Mouse (Mus musculus): ENCODE data around the gene Fam213a. TPM values are rescaled to one million over a fixed set of nuclear protein-coding genes. Genes with fewer than 3 reads are reported as not detected.

Gene Fam213a
- polyA plus RNA-seq, 1 experiment from 2014 or later = 50.5 TPM

DNA sequence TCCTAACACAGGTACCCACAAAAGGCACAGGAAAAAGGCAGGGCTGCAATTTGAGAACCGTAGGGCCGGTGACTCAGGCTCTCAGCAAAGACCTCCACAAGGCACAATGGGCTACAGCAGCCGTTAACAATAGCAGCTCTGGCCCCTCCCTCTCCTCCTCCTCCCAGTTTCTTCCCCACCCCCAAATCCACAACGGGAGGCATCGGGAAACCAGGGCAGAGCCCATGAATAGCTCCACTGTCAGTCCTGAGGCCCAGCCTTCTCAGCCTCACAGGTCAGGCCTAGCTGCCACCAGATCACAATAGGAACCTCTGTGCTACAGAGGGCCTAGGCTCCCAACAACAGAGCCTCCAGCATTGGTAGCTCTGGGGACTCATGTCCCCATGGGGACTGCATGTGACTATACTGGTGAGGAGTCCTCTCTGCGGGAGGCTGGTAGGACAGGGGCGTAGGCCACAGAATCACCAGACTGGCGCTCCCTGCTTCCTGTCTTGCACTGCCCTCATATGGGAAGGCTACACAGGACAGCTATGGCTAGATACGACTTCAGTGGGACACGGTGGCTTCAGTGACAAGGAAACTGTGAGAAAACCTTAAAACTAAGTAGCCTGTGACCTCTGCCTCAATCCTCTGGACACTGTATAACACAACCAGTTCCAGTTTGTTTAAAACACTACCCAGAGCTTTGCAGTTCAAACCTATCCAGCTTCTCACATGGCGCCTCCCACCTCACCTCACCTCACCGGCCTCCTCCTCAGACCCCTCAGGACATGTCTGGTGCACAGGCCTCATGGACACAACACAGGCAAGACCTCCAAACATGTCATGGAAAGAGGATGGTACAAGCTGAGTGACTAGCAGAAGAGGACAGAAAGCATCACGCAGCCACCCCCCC is 57.1 kb downstream of the Fam213a start:
- Histone ChIP-seq H3K4me3 (peak overlapping the region; percentile 42), H3K4me1 (peaks cover 90% of the 10 kb centered on the region), H3K9me3 (no peaks in the 10 kb centered on the region), H3K27ac (peak overlapping the region; percentile 97), H3K36me3 (replicated peaks) (peaks cover 11% of the 10 kb centered on the region), H3K27me3 (ENCODE audit: poor library complexity, severe bottlenecking) (no peaks in the 10 kb centered on the region)
- 13% methylated on average over 13 of the region's 13 CpGs for whole genome bisulfite sequencing
- peak; percentile 86 for DNase-seq (ENCODE audit: extremely low spot score, low spot score)

- Histone ChIP-seq H3K27me3 (ENCODE audit: poor library complexity, severe bottlenecking) (no peaks in the 10 kb centered on the region), H3K9me3 (no peaks in the 10 kb centered on the region), H3K4me1 (peaks cover 94% of the 10 kb centered on the region), H3K27ac (peak overlapping the region; percentile 97), H3K36me3 (replicated peaks) (peaks cover 11% of the 10 kb centered on the region), H3K4me3 (peak overlapping the region; percentile 42)
- 7% methylated on average over 10 of the region's 10 CpGs for WGBS
- peak; percentile 50 for DNase-seq (ENCODE audit: extremely low spot score, low spot score)
Measured at GRCm38 (mm10) chr14:40955596-40956251, 57.9 kb downstream of the Fam213a start.

GRCm38 (mm10) chr14:40955146-40955545 is 58.4 kb downstream of the Fam213a start:
- Histone ChIP-seq H3K27me3 (ENCODE audit: poor library complexity, severe bottlenecking) (no peaks in the 10 kb centered on the region), H3K9me3 (no peaks in the 10 kb centered on the region), H3K27ac (peak overlapping the region; percentile 97), H3K36me3 (replicated peaks) (peaks cover 11% of the 10 kb centered on the region), H3K4me3 (no peak overlapping the region), H3K4me1 (peaks cover 95% of the 10 kb centered on the region)
- WGBS = 60% methylated on average over 1 of the region's 1 CpGs
- no peak for DNase-seq (ENCODE audit: extremely low spot score, low spot score)

- Histone ChIP-seq H3K9me3 (no peaks in the 10 kb centered on the region), H3K27me3 (ENCODE audit: poor library complexity, severe bottlenecking) (no peaks in the 10 kb centered on the region), H3K27ac (peak overlapping the region; percentile 63), H3K36me3 (replicated peaks) (peaks cover 16% of the 10 kb centered on the region), H3K4me1 (peaks cover 95% of the 10 kb centered on the region), H3K4me3 (no peak overlapping the region)
- 76% methylated on average over 5 of the region's 5 CpGs for WGBS
- DNase-seq (ENCODE audit: extremely low spot score, low spot score) = no peak
Measured at GRCm38 (mm10) chr14:40953381-40953780, 60.2 kb downstream of the Fam213a start.

- H3K27me3 ChIP-seq (ENCODE audit: poor library complexity, severe bottlenecking) = no peaks in the 10 kb centered on the region
- H3K36me3 ChIP-seq (replicated peaks) = peaks cover 23% of the 10 kb centered on the region
- H3K9me3 ChIP-seq = no peaks in the 10 kb centered on the region
- DNase-seq (ENCODE audit: extremely low spot score, low spot score) = no peak
- peaks cover 95% of the 10 kb centered on the region for H3K4me1 ChIP-seq
- H3K27ac ChIP-seq = peak overlapping the region; percentile 63; the same call in 1 of the 2 replicates
- WGBS = 60% methylated on average over 2 of the region's 2 CpGs
- no peak overlapping the region for H3K4me3 ChIP-seq
Measured at GRCm38 (mm10) chr14:40952715-40953114, 60.9 kb downstream of the Fam213a start.

DNA sequence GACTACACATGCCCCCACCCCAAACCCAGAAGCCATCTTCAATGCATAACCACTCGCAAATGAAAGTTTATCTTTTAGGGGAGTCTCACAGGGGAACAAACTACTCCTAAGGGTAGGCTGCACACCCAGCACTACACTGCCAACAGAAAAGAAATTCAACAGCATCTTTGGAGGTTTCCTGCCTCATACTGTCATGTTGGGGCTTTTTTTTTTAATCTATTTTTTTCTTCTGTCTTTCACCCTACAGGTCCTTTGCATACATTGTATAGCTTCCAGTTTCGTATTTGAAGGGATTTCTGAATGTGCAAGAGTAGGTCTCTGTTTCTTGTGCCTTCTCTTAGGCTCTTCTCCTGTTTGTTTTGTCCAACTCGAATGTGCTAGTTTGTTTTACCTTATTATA is 61.3 kb downstream of the Fam213a start:
- peaks cover 95% of the 10 kb centered on the region for H3K4me1 ChIP-seq
- H3K4me3 ChIP-seq = no peak overlapping the region
- H3K9me3 ChIP-seq = no peaks in the 10 kb centered on the region
- H3K36me3 ChIP-seq (replicated peaks) = peaks cover 27% of the 10 kb centered on the region
- no peaks in the 10 kb centered on the region for H3K27me3 ChIP-seq (ENCODE audit: poor library complexity, severe bottlenecking)
- 84% methylated on average over 3 of the region's 3 CpGs for WGBS
- DNase-seq (ENCODE audit: extremely low spot score, low spot score) = no peak
- peak overlapping the region; percentile 53; the same call in 1 of the 2 replicates for H3K27ac ChIP-seq

GRCm38 (mm10) chr14:40949730-40950614 is 63.6 kb downstream of the Fam213a start:
- WGBS = 80% methylated on average over 7 of the region's 7 CpGs
- H3K4me3 ChIP-seq = no peak overlapping the region
- H3K4me1 ChIP-seq = peaks cover 72% of the 10 kb centered on the region
- no peaks in the 10 kb centered on the region for H3K9me3 ChIP-seq
- no peak for DNase-seq (ENCODE audit: extremely low spot score, low spot score)
- peak overlapping the region; percentile 60 for H3K27ac ChIP-seq
- no peaks in the 10 kb centered on the region for H3K27me3 ChIP-seq (ENCODE audit: poor library complexity, severe bottlenecking)
- H3K36me3 ChIP-seq (replicated peaks) = peaks cover 47% of the 10 kb centered on the region

DNA sequence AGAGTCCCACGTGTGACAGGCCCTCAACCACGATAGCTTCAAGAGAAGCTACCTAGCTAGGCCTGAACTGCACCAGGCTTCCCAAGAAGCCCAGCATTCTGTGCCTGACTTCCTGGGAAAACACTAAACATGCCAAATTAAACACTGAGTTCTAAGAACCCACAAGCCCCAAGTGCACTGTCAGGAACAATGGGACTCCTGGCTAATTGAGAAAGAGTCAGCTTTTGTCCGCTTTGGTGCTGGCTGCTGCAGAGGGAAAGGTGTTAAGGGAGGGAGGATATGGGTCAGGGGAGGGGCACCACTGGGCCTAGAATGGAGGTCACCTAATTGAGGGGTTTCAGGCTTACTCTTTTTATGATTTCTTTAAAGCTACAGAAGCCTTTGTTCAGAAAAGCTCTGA is 64.5 kb downstream of the Fam213a start:
- DNase-seq (ENCODE audit: extremely low spot score, low spot score) = no peak
- Histone ChIP-seq H3K4me1 (peaks cover 63% of the 10 kb centered on the region), H3K27ac (peak overlapping the region; percentile 60)

GRCm38 (mm10) chr14:40948522-40948921 is 65.1 kb downstream of the Fam213a start:
- 88% methylated on average over 5 of the region's 5 CpGs for WGBS
- Histone ChIP-seq H3K4me1 (peaks cover 58% of the 10 kb centered on the region), H3K4me3 (no peak overlapping the region), H3K36me3 (replicated peaks) (peaks cover 53% of the 10 kb centered on the region), H3K27ac (peak overlapping the region; percentile 60), H3K9me3 (no peaks in the 10 kb centered on the region), H3K27me3 (ENCODE audit: poor library complexity, severe bottlenecking) (no peaks in the 10 kb centered on the region)
- DNase-seq (ENCODE audit: extremely low spot score, low spot score) = no peak

More for the DNA sequence above, 64.5 kb downstream of the Fam213a start:
- Histone ChIP-seq H3K4me3 (no peak overlapping the region), H3K27me3 (ENCODE audit: poor library complexity, severe bottlenecking) (no peaks in the 10 kb centered on the region), H3K36me3 (replicated peaks) (peaks cover 52% of the 10 kb centered on the region), H3K9me3 (no peaks in the 10 kb centered on the region)
- 51% methylated on average over 3 of the region's 3 CpGs for WGBS

DNA sequence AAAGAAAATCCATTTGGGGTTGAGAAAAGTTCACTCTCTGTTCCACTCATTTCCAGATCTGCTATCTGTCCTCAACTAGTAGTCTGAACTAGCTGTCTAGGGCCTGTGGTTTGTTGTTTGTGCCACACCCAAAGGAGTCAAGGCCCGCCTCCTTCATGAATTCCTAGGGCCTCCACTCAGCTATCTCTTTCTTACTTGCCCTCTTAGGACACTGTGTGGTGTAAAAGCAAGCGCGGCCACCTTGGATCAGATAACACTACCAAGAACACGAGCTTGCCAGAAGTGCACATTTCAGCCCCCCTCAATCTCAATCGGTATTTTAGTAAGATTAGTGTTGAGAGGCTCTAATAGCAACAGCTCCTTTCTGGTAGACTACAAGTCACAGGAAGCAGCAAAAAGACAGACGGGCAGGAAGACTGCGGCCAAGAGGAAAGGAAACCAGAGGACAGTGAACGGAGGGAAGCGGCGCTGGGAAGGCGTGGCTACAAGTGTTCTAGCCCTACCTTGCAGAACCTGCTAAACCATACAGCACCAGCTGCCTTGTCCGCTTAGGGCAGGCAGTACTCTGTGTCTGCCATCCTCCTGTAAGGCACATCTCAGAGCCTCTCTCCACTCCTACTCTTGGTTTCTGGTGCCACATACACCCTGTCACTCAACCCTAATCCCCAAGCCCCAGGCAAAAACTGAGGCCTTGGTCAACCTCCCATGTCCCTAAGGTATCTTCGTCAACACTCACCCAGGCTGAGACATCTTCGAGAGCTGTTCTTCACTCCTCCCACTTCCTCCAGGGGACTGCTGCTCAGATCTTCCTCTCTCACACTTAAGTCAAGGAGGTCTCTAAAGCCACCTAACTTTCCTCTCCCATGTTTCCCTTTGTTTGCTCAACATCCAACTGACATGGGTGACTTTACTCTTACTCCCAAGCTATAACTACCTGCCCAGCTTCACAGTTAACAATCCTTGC is 65.9 kb downstream of the Fam213a start:
- H3K9me3 ChIP-seq = no peaks in the 10 kb centered on the region
- no peak overlapping the region for H3K4me3 ChIP-seq
- H3K4me1 ChIP-seq = peaks cover 50% of the 10 kb centered on the region
- no peak for DNase-seq (ENCODE audit: extremely low spot score, low spot score)
- peaks cover 53% of the 10 kb centered on the region for H3K36me3 ChIP-seq (replicated peaks)
- WGBS = 92% methylated on average over 14 of the region's 14 CpGs
- peak overlapping the region; percentile 60 for H3K27ac ChIP-seq
- H3K27me3 ChIP-seq (ENCODE audit: poor library complexity, severe bottlenecking) = no peaks in the 10 kb centered on the region

GRCm38 (mm10) chr14:40943802-40944201 is 69.8 kb downstream of the Fam213a start:
- Histone ChIP-seq H3K36me3 (replicated peaks) (peaks cover 48% of the 10 kb centered on the region), H3K4me3 (no peak overlapping the region), H3K4me1 (peaks cover 15% of the 10 kb centered on the region), H3K9me3 (no peaks in the 10 kb centered on the region), H3K27ac (no peak overlapping the region), H3K27me3 (ENCODE audit: poor library complexity, severe bottlenecking) (no peaks in the 10 kb centered on the region)
- no peak for DNase-seq (ENCODE audit: extremely low spot score, low spot score)
- WGBS = 93% methylated on average over 2 of the region's 2 CpGs
